Mouse (Mus musculus): Measurements from ENCODE around the gene Zfp710.

DNA sequence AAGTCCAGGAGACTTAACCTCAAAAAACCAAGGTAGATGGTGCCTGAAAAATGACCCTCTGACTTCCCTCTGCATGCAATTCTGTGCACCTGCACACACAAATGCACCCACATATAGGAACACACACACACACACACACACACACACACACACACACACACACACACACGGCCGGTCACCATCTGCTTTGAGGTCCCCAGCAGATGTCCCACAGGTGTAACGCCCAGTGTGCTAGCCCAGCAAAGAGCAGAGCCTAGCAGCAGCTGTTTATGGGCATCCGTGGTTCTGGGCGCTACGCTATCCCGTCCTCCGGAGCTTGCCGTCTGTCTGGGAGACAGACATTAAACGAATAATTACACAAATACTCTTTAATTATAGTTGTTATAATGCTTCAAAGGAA, 6.9 kb downstream of the Zfp710 start:
- no peak for TF ChIP-seq POLR2A (IDR thresholded peaks at IDR 0.05; ENCODE audit: extremely low read depth, insufficient read depth, low read length)
- TF ChIP-seq CTCF (IDR thresholded peaks at IDR 0.05; ENCODE audit: low read depth, low read length): no peak
